In genomic region chr8:44937141-44937825, GRCm38 (mm10) we compare ENCODE assay signal across 8 mouse cellular contexts. TPM values are rescaled to one million over a fixed set of nuclear protein-coding genes. Genes with fewer than 3 reads are reported as not detected.
A peak's percentile ranks its signal among the peaks of the same experiment; 100 is the strongest.
DNase-seq lines count a peak whose midpoint lies in the region; ATAC-seq and TF ChIP-seq lines count a peak whose summit lies in the region.

No protein-coding gene starts in this region.

- H3K4me3 ChIP-seq in limb, embryonic 13.5 days, result peak overlapping the region; percentile 85
- peak overlapping the region; percentile 80 for H3K4me3 ChIP-seq in midbrain, embryonic 16.5 days (ENCODE audit: low read depth, low read length)
- peak overlapping the region; percentile 79 for H3K4me3 ChIP-seq in testis, adult 2 months (ENCODE audit: control insufficient read depth, low read depth, low read length)

- DNase-seq in adrenal gland, adult (ENCODE audit: inconsistent age in 2 of 2, low spot score in 1 of 2), result peak; percentile 78 to 90
- peak; percentile 69 to 70 for DNase-seq in cerebellum, postnatal 36 days
- peak; percentile 39 to 66 for DNase-seq in gastrocnemius, postnatal 4 days (ENCODE audit: low spot score in 2 of 2)
- DNase-seq in kidney, adult 18-20 months, result peak; percentile 68
- no peak for DNase-seq in c-Kit-positive CD71-positive TER-119-positive erythroid progenitor cells, embryonic 14.5 days (ENCODE audit: low spot score)

- peak overlapping the region; percentile 75 for H3K4me2 ChIP-seq in limb, embryonic 13.5 days (replicated peaks)
- H3K4me2 ChIP-seq in midbrain, embryonic 16.5 days (ENCODE audit: low read length), result peak overlapping the region; percentile 85

- TF ChIP-seq POLR2A in testis, adult 2 months (IDR thresholded peaks at IDR 0.05; ENCODE audit: control insufficient read depth, low read depth, low read length), result no peak

- 0% methylated on average over 34 of the region's 34 CpGs for WGBS in limb, embryonic 13.5 days
- WGBS in midbrain, embryonic 16.5 days, result under 1% methylated on average over 34 of the region's 34 CpGs

- peak overlapping the region; percentile 92 for H3K27ac ChIP-seq in limb, embryonic 13.5 days
- peak overlapping the region; percentile 76 for H3K27ac ChIP-seq in midbrain, embryonic 16.5 days (ENCODE audit: low read length)
- no peak overlapping the region for H3K27ac ChIP-seq in testis, adult 2 months (ENCODE audit: control insufficient read depth, insufficient read depth, low read depth, low read length)

- peaks cover 29% of the 10 kb centered on the region for H3K4me1 ChIP-seq in limb, embryonic 13.5 days
- peaks cover 7% of the 10 kb centered on the region; the same call in 1 of the 2 replicates for H3K4me1 ChIP-seq in midbrain, embryonic 16.5 days (ENCODE audit: control insufficient read depth, insufficient read depth, low read length)
- H3K4me1 ChIP-seq in testis, adult 2 months (ENCODE audit: control insufficient read depth, insufficient read depth, low read length), result peaks cover 7% of the 10 kb centered on the region

- H3K9ac ChIP-seq in limb, embryonic 13.5 days, result peak overlapping the region; percentile 88
- peak overlapping the region; percentile 69 for H3K9ac ChIP-seq in midbrain, embryonic 16.5 days (ENCODE audit: low read depth, low read length)

- H3K27me3 ChIP-seq in limb, embryonic 13.5 days, result 0 out of 2 replicates have a peak, but pooled peaks cover 2% of the 10 kb centered on the region
- no peaks in the 10 kb centered on the region for H3K27me3 ChIP-seq in midbrain, embryonic 16.5 days (ENCODE audit: control insufficient read depth, insufficient read depth, low read depth, low read length)
- no peaks in the 10 kb centered on the region for H3K27me3 ChIP-seq in testis, adult 2 months (ENCODE audit: control insufficient read depth, insufficient read depth, low read length)

- no peak for TF ChIP-seq CTCF in testis, adult 2 months (IDR thresholded peaks at IDR 0.05; ENCODE audit: control insufficient read depth, insufficient read depth, insufficient replicate concordance, low read depth, low read length)

- peaks cover 12% of the 10 kb centered on the region for H3K36me3 ChIP-seq in limb, embryonic 13.5 days
- no peaks in the 10 kb centered on the region for H3K36me3 ChIP-seq in midbrain, embryonic 16.5 days (ENCODE audit: control insufficient read depth, insufficient read depth, low read length)
- H3K36me3 ChIP-seq in testis, adult 2 months (ENCODE audit: control insufficient read depth, insufficient read depth, low read length), result no peaks in the 10 kb centered on the region

- H3K9me3 ChIP-seq in limb, embryonic 13.5 days, result no peaks in the 10 kb centered on the region
- no peaks in the 10 kb centered on the region for H3K9me3 ChIP-seq in midbrain, embryonic 16.5 days (replicated peaks; ENCODE audit: control insufficient read depth, low read length, poor library complexity, severe bottlenecking)

- ATAC-seq in limb, embryonic 13.5 days (ENCODE audit: low FRiP score, low read depth), result no peak
- no peak for ATAC-seq in midbrain, embryonic 16.5 days

RNA-seq across cellular contexts. Expression of gene Fat1, which starts 2.0 kb away (rescaled TPM):
- total RNA-seq in gastrocnemius, postnatal 4 days (2021), result 10 to 100 TPM; 47.8 to 48.1 TPM
- polyA plus RNA-seq in limb, embryonic 13.5 days (2015; fragmentation: Nextera tagmentation; extraction: Ambion mirVana), result 27.3 and 31.5 TPM in 2 replicates
- 9.8 and 13.9 TPM in 2 replicates for polyA plus RNA-seq in midbrain, embryonic 16.5 days (2015; fragmentation: Nextera tagmentation; extraction: Ambion mirVana)
- 9.1 and 10.4 TPM in 2 replicates for polyA plus RNA-seq in testis, adult 2 months (2012; rRNA removed)
